Mouse (Mus musculus): ENCODE data around the gene Asb6. TPM values are rescaled to one million over a fixed set of nuclear protein-coding genes. Genes with fewer than 3 reads are reported as not detected.

Asb6 gene
- polyA plus RNA-seq, 1 experiment from 2014 or later, result 47.2 TPM

DNA sequence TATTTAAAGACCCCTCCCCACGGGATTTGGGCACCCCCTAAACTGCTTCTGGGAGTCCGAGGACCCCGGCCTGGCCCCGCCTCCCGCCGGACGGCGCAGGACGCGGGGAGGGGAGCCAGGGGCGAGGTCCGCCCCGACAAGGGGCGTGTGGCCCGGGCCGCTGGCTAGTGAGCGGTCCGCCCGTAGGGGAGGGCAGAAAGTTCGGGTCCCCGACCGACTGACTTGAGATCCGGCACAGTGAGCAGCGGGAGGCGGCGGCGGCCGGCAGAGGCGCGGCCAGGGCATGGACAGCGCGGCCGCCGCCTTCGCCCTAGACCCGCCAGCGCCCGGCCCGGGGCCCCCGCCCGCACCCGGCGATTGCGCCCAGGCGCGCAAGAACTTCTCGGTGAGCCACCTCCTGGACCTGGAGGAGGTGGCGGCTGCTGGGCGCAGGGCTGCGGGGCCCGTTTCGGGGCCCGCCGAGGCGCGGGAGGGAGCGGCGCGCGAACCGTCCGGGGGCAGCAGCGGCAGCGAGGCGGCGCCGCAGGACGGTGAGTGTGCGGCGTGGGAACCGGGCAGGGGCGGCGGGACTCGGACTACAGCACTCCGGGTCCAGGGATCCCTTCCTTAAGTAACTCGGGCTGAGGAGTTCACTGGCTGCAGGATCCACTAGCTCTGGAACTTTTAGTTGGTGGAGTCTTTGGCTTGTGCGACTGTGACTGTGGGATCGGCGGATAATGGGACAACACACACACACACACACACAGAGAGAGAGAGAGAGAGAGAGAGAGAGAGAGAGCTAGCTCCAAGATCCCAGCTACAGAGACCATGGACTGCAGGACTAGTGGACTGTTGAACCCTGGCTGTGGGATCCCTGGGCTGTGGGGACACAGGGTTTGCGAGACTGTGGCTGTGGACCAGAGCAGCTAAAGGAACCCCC lies 15.3 kb upstream of the Asb6 start:
- H3K27me3 ChIP-seq (replicated peaks; ENCODE audit: control insufficient read depth, insufficient read depth, low read length), result peaks cover 14% of the 10 kb centered on the region
- peak overlapping the region; percentile 45 for H3K4me3 ChIP-seq (replicated peaks; ENCODE audit: low read length)
- peak overlapping the region; percentile 78 for H3K4me2 ChIP-seq (ENCODE audit: low read length)
- WGBS, result 1% methylated on average over 59 of the region's 80 CpGs
- H3K27ac ChIP-seq (ENCODE audit: low read length), result no peak overlapping the region
- ATAC-seq, result no peak
- H3K9me3 ChIP-seq (ENCODE audit: control insufficient read depth, low read length), result no peaks in the 10 kb centered on the region
- peaks cover 7% of the 10 kb centered on the region for H3K4me1 ChIP-seq (replicated peaks; ENCODE audit: control insufficient read depth, insufficient read depth, low read length)
- peak overlapping the region; percentile 49 for H3K9ac ChIP-seq (replicated peaks; ENCODE audit: low read depth, low read length)
- no peaks in the 10 kb centered on the region for H3K36me3 ChIP-seq (ENCODE audit: control insufficient read depth, insufficient read depth)

DNA sequence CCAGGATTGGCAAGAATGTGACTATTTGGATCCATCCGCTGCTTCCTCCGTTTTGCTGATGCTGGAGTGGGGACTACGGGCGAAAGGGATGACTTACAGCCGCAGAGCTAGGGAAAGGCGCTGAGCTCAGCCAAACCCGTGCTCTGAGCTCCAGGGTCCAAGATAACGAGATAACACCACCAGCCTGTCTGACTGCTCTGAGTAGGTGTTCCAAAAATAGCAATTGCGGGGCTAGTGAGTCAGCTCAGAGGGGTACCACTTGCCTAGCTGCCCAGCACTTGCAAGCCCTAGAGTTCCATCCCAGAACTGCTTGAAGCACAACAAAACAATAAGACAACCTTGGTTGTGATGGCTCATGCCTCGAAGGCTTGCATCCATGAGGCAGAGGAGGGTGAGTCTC lies 12.5 kb upstream of the Asb6 start:
- no peak for ATAC-seq
- Histone ChIP-seq H3K4me3 (replicated peaks; ENCODE audit: low read length) (no peak overlapping the region), H3K27me3 (replicated peaks; ENCODE audit: control insufficient read depth, insufficient read depth, low read length) (peaks cover 14% of the 10 kb centered on the region), H3K36me3 (ENCODE audit: control insufficient read depth, insufficient read depth) (no peaks in the 10 kb centered on the region), H3K9ac (replicated peaks; ENCODE audit: low read depth, low read length) (no peak overlapping the region), H3K27ac (ENCODE audit: low read length) (no peak overlapping the region), H3K4me1 (replicated peaks; ENCODE audit: control insufficient read depth, insufficient read depth, low read length) (peaks cover 7% of the 10 kb centered on the region), H3K9me3 (ENCODE audit: control insufficient read depth, low read length) (no peaks in the 10 kb centered on the region), H3K4me2 (ENCODE audit: low read length) (no peak overlapping the region)
- 53% methylated on average over 10 of the region's 10 CpGs for WGBS

DNA sequence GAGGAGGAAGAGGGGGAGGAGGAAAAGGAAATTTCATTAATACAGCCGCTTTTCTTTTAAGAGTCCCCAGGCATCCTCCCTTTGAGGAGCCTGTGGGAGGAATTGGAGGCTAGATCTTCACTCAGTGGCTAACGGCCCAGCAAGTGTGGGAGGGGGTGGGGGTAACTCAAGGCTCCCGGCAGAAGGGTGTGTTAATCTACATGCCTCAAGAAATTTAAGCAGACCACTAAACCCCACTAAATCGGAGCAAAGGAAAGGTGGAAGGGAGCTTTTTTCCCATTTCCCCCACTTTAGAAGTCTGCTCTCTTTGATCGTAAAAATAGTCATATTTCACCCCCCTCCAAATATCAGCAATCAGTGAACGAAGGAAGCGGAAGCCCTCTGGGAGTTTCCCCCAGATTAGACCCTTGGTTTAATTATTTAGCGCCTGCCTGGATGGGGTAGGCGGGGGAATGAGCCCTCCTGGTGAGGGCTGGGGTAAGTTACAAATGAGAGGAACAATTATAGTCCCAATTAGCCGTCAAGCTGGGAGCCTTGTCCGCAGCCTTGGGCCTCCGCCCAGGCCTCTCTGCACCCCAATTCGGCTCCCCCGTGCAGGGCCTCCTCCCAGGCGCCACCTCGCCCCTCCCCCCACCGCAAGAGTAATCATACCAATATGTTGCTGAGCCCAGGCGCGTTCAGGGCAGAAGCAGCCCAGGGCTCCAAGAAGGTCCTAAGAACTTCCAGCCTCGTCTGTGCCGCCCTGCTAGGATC lies 6.3 kb upstream of the Asb6 start:
- peaks cover 9% of the 10 kb centered on the region for H3K4me1 ChIP-seq (replicated peaks; ENCODE audit: control insufficient read depth, insufficient read depth, low read length)
- peak overlapping the region; percentile 2; the same call in 1 of the 2 replicates for H3K4me2 ChIP-seq (ENCODE audit: low read length)
- H3K36me3 ChIP-seq (ENCODE audit: control insufficient read depth, insufficient read depth), result no peaks in the 10 kb centered on the region
- H3K27ac ChIP-seq (ENCODE audit: low read length), result 0 out of 2 replicates have a peak overlapping the region, but pooled peaks have one; percentile 4
- peak overlapping the region; percentile 3; the same call in 1 of the 2 replicates for H3K9ac ChIP-seq (replicated peaks; ENCODE audit: low read depth, low read length)
- H3K4me3 ChIP-seq (replicated peaks; ENCODE audit: low read length), result no peak overlapping the region
- H3K9me3 ChIP-seq (ENCODE audit: control insufficient read depth, low read length), result no peaks in the 10 kb centered on the region
- WGBS, result 5% methylated on average over 21 of the region's 21 CpGs
- no peaks in the 10 kb centered on the region for H3K27me3 ChIP-seq (replicated peaks; ENCODE audit: control insufficient read depth, insufficient read depth, low read length)
- peak; percentile 69; the same call in 1 of the 2 replicates for ATAC-seq

DNA sequence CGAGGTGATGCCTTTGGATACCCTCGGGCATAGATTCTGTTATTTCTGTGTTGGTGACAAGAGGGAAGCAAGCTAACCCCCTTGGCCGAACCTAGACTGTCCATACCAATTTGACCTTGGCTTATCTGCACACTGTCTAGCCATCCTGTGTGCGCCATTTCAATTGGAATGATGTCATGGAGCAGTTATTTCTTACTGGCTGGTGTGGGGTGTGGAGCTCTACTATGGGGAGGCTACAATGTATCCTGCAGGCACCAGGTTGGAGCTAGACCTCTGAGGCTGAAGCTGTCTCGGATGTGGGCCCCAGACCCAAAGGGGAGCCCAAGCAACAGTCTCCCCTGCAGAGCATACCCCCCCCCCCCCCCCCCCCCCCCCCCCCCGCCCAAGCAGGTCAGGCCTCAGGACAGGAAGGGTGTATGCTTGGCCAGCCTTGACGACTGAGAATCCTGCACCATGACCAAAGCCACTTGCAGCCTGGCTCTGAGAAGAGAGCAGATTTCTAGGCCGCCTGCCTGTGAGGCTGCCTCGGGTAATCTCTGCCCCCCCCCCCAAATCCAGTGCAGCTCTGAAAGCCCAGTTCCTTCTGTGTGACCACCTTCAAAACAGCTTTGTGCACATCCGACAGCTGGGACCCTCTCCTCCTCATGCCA lies 4.4 kb upstream of the Asb6 start, which contains the start of gene Prrx2:
TSS of gene Prrx2 (plus strand) at position 600 of the 650 bp plus-strand sequence.
- WGBS, result 74% methylated on average over 7 of the region's 10 CpGs
- H3K36me3 ChIP-seq (ENCODE audit: control insufficient read depth, insufficient read depth), result no peaks in the 10 kb centered on the region
- H3K4me1 ChIP-seq (replicated peaks; ENCODE audit: control insufficient read depth, insufficient read depth, low read length), result peaks cover 9% of the 10 kb centered on the region
- H3K4me3 ChIP-seq (replicated peaks; ENCODE audit: low read length), result no peak within 1 kb of the TSS
- no peak for ATAC-seq
- H3K27ac ChIP-seq (ENCODE audit: low read length), result no peak within 1 kb of the TSS
- H3K4me2 ChIP-seq (ENCODE audit: low read length), result no peak within 1 kb of the TSS
- H3K27me3 ChIP-seq (replicated peaks; ENCODE audit: control insufficient read depth, insufficient read depth, low read length), result no peaks in the 10 kb centered on the region
- no peak within 1 kb of the TSS for H3K9ac ChIP-seq (replicated peaks; ENCODE audit: low read depth, low read length)
- H3K9me3 ChIP-seq (ENCODE audit: control insufficient read depth, low read length), result no peaks in the 10 kb centered on the region

DNA sequence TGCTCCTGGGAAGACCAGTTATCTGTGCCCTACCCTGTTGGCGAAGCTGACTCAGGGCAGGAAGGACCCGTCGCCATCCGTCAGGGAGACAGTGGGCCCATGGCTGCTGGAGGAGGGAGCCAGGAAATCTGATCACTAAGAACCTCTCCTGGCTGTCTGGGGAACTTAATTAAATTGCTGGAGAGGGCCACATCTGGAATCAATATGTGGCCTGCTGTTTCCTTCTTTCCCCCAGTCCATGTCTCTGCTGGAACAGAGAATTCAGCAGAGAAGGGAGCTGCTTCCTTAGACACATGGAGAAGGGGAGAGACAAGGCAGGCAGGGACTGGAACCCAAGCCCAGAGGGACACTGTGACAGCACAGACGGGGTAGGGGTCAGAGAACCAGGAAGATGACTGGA lies 3.5 kb upstream of the Asb6 start:
- Histone ChIP-seq H3K27ac (ENCODE audit: low read length) (no peak overlapping the region), H3K4me1 (replicated peaks; ENCODE audit: control insufficient read depth, insufficient read depth, low read length) (peaks cover 9% of the 10 kb centered on the region), H3K27me3 (replicated peaks; ENCODE audit: control insufficient read depth, insufficient read depth, low read length) (no peaks in the 10 kb centered on the region), H3K36me3 (ENCODE audit: control insufficient read depth, insufficient read depth) (no peaks in the 10 kb centered on the region), H3K9me3 (ENCODE audit: control insufficient read depth, low read length) (no peaks in the 10 kb centered on the region), H3K4me3 (replicated peaks; ENCODE audit: low read length) (no peak overlapping the region), H3K4me2 (ENCODE audit: low read length) (no peak overlapping the region), H3K9ac (replicated peaks; ENCODE audit: low read depth, low read length) (no peak overlapping the region)
- no peak for ATAC-seq
- WGBS, result 67% methylated on average over 5 of the region's 5 CpGs

DNA sequence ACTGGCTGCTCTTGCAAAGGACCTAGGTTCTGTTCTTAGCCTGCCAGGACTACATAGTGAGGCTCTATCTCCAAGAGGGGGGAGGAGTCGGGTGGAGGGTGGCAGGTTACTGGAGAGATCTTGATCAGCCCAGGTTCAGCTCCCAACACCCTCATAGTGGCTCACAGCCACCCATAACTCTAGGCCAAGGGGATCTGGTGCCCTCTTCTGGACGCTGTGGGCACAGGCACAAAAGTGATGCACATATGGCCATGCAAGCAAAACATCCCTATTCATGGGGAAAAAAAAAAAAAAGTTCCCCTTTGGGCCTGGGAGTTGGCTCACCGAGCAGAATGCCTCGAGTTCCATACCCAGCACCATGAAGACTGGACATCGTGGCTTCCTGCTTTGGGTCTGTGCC lies 818 bp downstream of the Asb6 start:
- Histone ChIP-seq H3K27me3 (replicated peaks; ENCODE audit: control insufficient read depth, insufficient read depth, low read length) (no peaks in the 10 kb centered on the region), H3K4me3 (replicated peaks; ENCODE audit: low read length) (no peak overlapping the region), H3K9ac (replicated peaks; ENCODE audit: low read depth, low read length) (no peak overlapping the region), H3K27ac (ENCODE audit: low read length) (no peak overlapping the region), H3K4me1 (replicated peaks; ENCODE audit: control insufficient read depth, insufficient read depth, low read length) (peaks cover 15% of the 10 kb centered on the region), H3K4me2 (ENCODE audit: low read length) (no peak overlapping the region), H3K9me3 (ENCODE audit: control insufficient read depth, low read length) (no peaks in the 10 kb centered on the region), H3K36me3 (ENCODE audit: control insufficient read depth, insufficient read depth) (peaks cover 6% of the 10 kb centered on the region)
- 36% methylated on average over 5 of the region's 5 CpGs for WGBS
- ATAC-seq, result no peak

DNA sequence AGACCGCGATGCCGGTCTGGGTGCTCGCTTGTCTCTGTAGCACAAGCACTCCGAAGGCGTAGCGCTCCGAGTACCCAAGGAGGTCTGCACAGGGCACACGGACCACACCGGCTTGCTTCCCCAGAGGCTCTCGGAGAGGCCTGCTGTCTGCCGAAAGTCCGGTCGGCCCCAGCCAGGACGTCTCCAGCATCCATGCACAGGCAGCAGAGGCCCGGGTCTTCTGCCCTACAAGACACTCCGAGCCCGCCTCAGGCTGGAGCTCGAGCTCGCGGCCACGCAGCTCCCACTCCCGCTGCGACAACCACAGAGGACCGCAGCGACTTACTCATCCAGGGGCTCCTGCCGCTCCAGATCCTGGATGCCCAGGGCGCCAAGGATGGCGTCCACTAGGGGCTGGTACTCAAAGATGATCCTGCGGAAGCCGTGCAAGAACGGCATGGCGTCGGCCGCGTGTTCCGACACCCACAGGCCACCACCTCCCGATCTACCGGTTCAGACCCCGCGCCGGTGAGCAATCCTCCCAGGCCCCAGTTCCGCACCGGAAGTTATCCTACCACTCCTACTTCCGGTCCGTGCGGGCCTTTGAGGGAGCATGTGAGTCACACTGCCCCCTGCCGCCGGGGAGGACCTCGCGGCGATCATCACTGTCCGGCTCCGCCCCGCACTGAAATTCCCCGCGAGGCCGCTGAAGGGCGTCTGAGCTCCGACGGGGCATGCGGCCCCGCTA lies 2.2 kb downstream of the Asb6 start:
- peak; percentile 93 for ATAC-seq
- under 1% methylated on average over 63 of the region's 63 CpGs for WGBS

DNA sequence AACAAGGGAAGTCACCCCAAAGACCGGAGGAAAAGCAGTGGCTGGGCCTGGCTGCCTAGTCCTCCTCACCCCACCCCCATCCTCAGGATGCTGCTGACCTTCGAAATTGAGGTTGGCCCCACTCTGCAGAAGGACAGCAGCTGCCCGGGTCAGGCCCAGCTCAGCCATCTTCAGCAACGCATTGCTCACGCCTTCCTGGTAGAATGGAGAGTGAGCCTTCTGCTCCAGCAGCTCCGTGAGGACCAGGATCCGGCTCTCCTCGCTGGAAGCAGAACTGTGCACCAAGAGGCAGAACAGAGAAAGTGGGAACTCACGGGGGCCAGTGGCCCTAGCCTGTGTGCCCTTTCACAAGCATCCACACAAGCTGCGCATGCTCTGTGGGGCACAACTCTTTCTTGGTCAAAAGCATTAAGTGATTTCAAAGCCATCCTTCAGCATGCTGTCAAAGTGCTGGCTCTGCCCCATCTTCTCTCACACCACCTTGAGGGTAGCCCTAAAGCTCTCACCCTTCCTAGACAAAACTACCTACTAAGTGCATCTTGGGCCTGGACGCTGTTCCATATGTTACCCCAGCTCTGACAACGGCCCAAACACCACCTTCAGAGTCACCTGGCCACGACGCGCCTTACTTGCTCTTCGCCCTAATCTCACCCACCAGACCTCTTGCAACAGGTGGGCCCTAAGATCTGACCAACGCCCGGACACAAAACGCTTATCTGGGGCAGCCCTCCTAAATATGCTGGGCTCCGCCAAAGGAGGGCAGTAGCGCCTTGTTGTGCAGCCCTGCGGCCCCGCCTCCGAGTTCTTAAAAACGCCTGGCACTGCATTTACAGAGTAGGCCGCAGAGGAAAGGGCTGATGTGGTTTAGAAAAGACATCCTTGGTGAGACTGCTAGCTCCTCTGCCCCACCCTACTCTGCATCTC lies 3.0 kb downstream of the Asb6 start:
- 0 out of 2 replicates have a peak overlapping the region, but pooled peaks have one; percentile 24 for H3K27ac ChIP-seq (ENCODE audit: low read length)
- ATAC-seq, result no peak

More for the DNA sequence above, 2.2 kb downstream of the Asb6 start:
- Histone ChIP-seq H3K9ac (replicated peaks; ENCODE audit: low read depth, low read length) (peak overlapping the region; percentile 89), H3K4me1 (replicated peaks; ENCODE audit: control insufficient read depth, insufficient read depth, low read length) (peaks cover 22% of the 10 kb centered on the region), H3K4me2 (ENCODE audit: low read length) (peak overlapping the region; percentile 87), H3K27ac (ENCODE audit: low read length) (0 out of 2 replicates have a peak overlapping the region, but pooled peaks have one; percentile 24), H3K4me3 (replicated peaks; ENCODE audit: low read length) (peak overlapping the region; percentile 95), H3K9me3 (ENCODE audit: control insufficient read depth, low read length) (no peaks in the 10 kb centered on the region), H3K36me3 (ENCODE audit: control insufficient read depth, insufficient read depth) (peaks cover 18% of the 10 kb centered on the region), H3K27me3 (replicated peaks; ENCODE audit: control insufficient read depth, insufficient read depth, low read length) (no peaks in the 10 kb centered on the region)

More for the DNA sequence above, 3.0 kb downstream of the Asb6 start:
- peak overlapping the region; percentile 87 for H3K4me2 ChIP-seq (ENCODE audit: low read length)
- 37% methylated on average over 26 of the region's 26 CpGs for WGBS
- H3K36me3 ChIP-seq (ENCODE audit: control insufficient read depth, insufficient read depth), result peaks cover 24% of the 10 kb centered on the region
- no peaks in the 10 kb centered on the region for H3K27me3 ChIP-seq (replicated peaks; ENCODE audit: control insufficient read depth, insufficient read depth, low read length)
- H3K4me1 ChIP-seq (replicated peaks; ENCODE audit: control insufficient read depth, insufficient read depth, low read length), result peaks cover 22% of the 10 kb centered on the region
- no peaks in the 10 kb centered on the region for H3K9me3 ChIP-seq (ENCODE audit: control insufficient read depth, low read length)
- H3K4me3 ChIP-seq (replicated peaks; ENCODE audit: low read length), result peak overlapping the region; percentile 95
- H3K9ac ChIP-seq (replicated peaks; ENCODE audit: low read depth, low read length), result peak overlapping the region; percentile 89

All from forebrain, embryonic 16.5 days (tissue).